Mouse (Mus musculus) embryonic fibroblast, embryonic 13.5 days (primary cell): ENCODE data around the gene Hspg2. TPM values are rescaled to one million over a fixed set of nuclear protein-coding genes. Genes with fewer than 3 reads are reported as not detected.

ENCODE experiments used
- H3K27ac ChIP-seq: 2 replicates; pipeline ENCODE4 v1.5.1; 2012; ENCODE audit warnings: low read length, control low read depth, inconsistent platforms; ENCODE audit not compliant: insufficient read depth
- H3K4me1 ChIP-seq: 2 replicates; pipeline ENCODE4 v1.6.1; 2011; ENCODE audit warnings: low read length; ENCODE audit not compliant: control insufficient read depth, insufficient read depth
- H3K4me3 ChIP-seq: 2 replicates; pipeline ENCODE4 v1.5.1; 2011; ENCODE audit warnings: mild to moderate bottlenecking, control low read depth, low read length; ENCODE audit not compliant: insufficient read depth
- CTCF ChIP-seq: IDR thresholded peaks from 2 replicates; pipeline ENCODE4 v1.5.1; 2011; ENCODE audit warnings: mild to moderate bottlenecking, control low read depth, low read length, moderate library complexity, borderline replicate concordance; ENCODE audit not compliant: insufficient read depth
- POLR2A ChIP-seq: IDR thresholded peaks from 2 replicates; pipeline ENCODE4 v1.6.1; 2011; ENCODE audit warnings: low read depth, mild to moderate bottlenecking, control low read depth, low read length, moderate library complexity
- polyA plus RNA-seq: library from polyadenylated mRNA; stranded (reverse); fragments of >200 nt; gene quantifications from 2 replicates; pipeline ENCODE4 v1.2.4, GENCODE M21; 2011; ENCODE audit warnings: low read depth; ENCODE audit not compliant: missing spikeins, insufficient read length

The Hspg2 gene
- polyA plus RNA-seq, 1 experiment, result 271 TPM

DNA sequence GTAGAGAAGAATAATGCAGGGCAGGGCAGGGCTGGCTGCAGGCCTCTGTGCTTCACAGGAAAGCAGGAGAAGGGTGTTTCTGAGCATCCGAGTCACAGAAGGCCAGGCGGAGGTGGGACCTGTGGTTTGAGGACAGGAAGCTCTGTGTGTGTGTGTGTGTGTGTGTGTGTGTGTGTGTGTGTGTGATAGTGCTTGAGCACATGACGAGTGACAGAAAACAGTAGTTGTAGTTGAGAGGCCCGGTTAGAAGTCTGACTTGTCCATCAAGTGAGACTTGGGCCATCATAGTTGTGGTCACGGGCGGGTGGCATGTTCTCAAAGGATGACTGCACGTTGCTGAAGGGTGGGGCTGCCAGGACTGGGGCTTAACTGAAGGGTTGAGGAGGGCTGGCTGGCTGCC, 141.1 kb downstream of the Hspg2 start:
- TF ChIP-seq POLR2A (no peak), CTCF (no peak)
- no peak overlapping the region for H3K27ac ChIP-seq
- H3K4me1 ChIP-seq, result no peaks in the 10 kb centered on the region
- H3K4me3 ChIP-seq, result no peak overlapping the region

DNA sequence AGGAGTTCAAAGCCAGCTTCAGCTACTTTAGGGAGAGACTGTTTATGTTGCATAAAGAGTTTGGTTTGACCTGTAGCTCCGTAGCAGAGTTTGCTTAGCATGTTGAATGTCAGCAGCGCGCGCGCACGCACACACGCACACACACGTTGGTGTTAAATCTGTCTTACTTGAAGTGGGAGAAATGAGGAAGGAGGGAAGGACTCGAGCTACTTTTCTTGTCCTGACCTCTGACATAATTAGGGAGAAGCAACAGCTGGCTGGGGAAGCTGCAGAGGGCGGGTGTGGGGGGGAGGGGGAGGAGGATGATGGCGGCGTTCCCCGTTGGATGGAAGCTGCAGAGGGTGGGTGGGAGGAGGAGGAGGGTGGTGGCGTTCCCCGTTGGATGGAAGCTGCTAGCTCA, 141.7 kb downstream of the Hspg2 start:
- no peak overlapping the region for H3K27ac ChIP-seq
- TF ChIP-seq POLR2A (no peak), CTCF (no peak)
- H3K4me3 ChIP-seq, result no peak overlapping the region
- H3K4me1 ChIP-seq, result no peaks in the 10 kb centered on the region

Other genes with a start within 250 kb of the Hspg2 start
- 2.2 and 4.7 TPM in 2 replicates for gene Wnt4, start 191.3 kb upstream of the Hspg2 start, polyA plus RNA-seq
- gene Cdc42, start 111.0 kb upstream of the Hspg2 start, polyA plus RNA-seq, result 576 and 580 TPM in 2 replicates
- not detected in 2 replicates for gene Cela3a, start 59.0 kb upstream of the Hspg2 start, polyA plus RNA-seq
- gene Cela3b, start 38.2 kb upstream of the Hspg2 start, polyA plus RNA-seq, result not detected in 2 replicates
- not detected in 2 replicates for gene 1700013G24Rik, start 15.5 kb upstream of the Hspg2 start, polyA plus RNA-seq
- not detected in 2 replicates for gene Ldlrad2, start 105.8 kb downstream of the Hspg2 start, polyA plus RNA-seq
- gene Usp48, start 125.0 kb downstream of the Hspg2 start, polyA plus RNA-seq, result 88.4 and 109 TPM in 2 replicates
- gene Rap1gap, start 196.0 kb downstream of the Hspg2 start, polyA plus RNA-seq, result 6.8 and 6.9 TPM in 2 replicates